Mouse (Mus musculus) cerebellum, postnatal 4 days (tissue): ENCODE measurements around the gene Dip2a.

Source experiments
- DNase-seq, 2 experiments: peaks; one replicate each; pipeline ENCODE4 v3.0.0; 2022; ENCODE audit warnings: low spot score in 2 of 2, mixed read lengths in 1 of 2

Gene Dip2a

GRCm38 (mm10) chr10:76306738-76307137, 38.4 kb downstream of the Dip2a start:
- no peak for DNase-seq

GRCm38 (mm10) chr10:76300133-76300532, 45.0 kb downstream of the Dip2a start:
- no peak for DNase-seq

- no peak for DNase-seq
Observed at GRCm38 (mm10) chr10:76293222-76293621, 51.9 kb downstream of the Dip2a start.

- no peak for DNase-seq
Observed at GRCm38 (mm10) chr10:76289936-76290671, 55.0 kb downstream of the Dip2a start.

GRCm38 (mm10) chr10:76289052-76289451, 56.0 kb downstream of the Dip2a start:
- no peak for DNase-seq

- DNase-seq: no peak
Observed at GRCm38 (mm10) chr10:76288268-76288993, 56.7 kb downstream of the Dip2a start.

GRCm38 (mm10) chr10:76278541-76279097, 66.5 kb downstream of the Dip2a start:
- no peak for DNase-seq

GRCm38 (mm10) chr10:76275256-76275655, 69.8 kb downstream of the Dip2a start:
- DNase-seq: no peak

GRCm38 (mm10) chr10:76271238-76271637, 73.9 kb downstream of the Dip2a start:
- peak in 1 of 2 experiments; percentile 24 for DNase-seq

- DNase-seq: no peak
Observed at GRCm38 (mm10) chr10:76262431-76262830, 82.7 kb downstream of the Dip2a start.

GRCm38 (mm10) chr10:76261447-76261846, 83.6 kb downstream of the Dip2a start:
- DNase-seq: no peak

GRCm38 (mm10) chr10:76260358-76261059, 84.6 kb downstream of the Dip2a start:
- DNase-seq: peak in 1 of 2 experiments; percentile 22

GRCm38 (mm10) chr10:76259566-76260232, 85.4 kb downstream of the Dip2a start:
- no peak for DNase-seq

- no peak for DNase-seq
Observed at GRCm38 (mm10) chr10:76257719-76258390, 87.2 kb downstream of the Dip2a start.

GRCm38 (mm10) chr10:76257231-76257630, 87.9 kb downstream of the Dip2a start:
- DNase-seq: no peak

- no peak for DNase-seq
Observed at GRCm38 (mm10) chr10:76255617-76256016, 89.5 kb downstream of the Dip2a start.

GRCm38 (mm10) chr10:76253536-76253935, 91.6 kb downstream of the Dip2a start, which contains the start of gene S100b:
Gene S100b, plus strand, starts transcription at chr10:76253853.
- DNase-seq: no peak

GRCm38 (mm10) chr10:76253079-76253478, 92.0 kb downstream of the Dip2a start:
- DNase-seq: no peak

- DNase-seq: no peak
Observed at GRCm38 (mm10) chr10:76250870-76251269, 94.2 kb downstream of the Dip2a start.

GRCm38 (mm10) chr10:76248647-76248968, 96.5 kb downstream of the Dip2a start:
- no peak for DNase-seq
